Mouse (Mus musculus) adrenal gland, adult (tissue): ENCODE results near the gene Kif3a.

Experiments
- DNase-seq, 2 experiments: peaks; one replicate each; pipeline ENCODE4 v3.0.0; 2022 to 2023; ENCODE audit warnings: low spot score in 1 of 2; ENCODE audit not compliant: inconsistent age in 2 of 2

Kif3a gene

DNA sequence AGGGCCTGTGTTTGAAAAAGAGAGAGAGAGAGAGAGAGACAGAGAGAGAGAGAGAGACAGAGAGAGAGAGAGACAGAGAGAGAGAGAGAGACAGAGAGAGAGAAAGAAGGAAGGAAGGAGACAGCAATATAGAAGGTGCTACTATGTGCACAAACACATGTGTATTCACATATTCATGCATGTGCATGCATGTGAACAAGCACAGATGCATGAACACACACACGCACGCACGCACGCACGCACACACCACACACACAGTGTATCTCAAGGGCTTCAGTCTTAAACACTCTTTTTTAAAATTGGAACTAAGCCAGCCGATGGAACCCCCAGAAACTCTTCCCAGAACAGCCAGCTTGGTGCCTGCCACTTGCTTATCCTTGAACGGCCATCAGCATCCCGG, 48.4 kb downstream of the Kif3a start:
- no peak for DNase-seq

DNA sequence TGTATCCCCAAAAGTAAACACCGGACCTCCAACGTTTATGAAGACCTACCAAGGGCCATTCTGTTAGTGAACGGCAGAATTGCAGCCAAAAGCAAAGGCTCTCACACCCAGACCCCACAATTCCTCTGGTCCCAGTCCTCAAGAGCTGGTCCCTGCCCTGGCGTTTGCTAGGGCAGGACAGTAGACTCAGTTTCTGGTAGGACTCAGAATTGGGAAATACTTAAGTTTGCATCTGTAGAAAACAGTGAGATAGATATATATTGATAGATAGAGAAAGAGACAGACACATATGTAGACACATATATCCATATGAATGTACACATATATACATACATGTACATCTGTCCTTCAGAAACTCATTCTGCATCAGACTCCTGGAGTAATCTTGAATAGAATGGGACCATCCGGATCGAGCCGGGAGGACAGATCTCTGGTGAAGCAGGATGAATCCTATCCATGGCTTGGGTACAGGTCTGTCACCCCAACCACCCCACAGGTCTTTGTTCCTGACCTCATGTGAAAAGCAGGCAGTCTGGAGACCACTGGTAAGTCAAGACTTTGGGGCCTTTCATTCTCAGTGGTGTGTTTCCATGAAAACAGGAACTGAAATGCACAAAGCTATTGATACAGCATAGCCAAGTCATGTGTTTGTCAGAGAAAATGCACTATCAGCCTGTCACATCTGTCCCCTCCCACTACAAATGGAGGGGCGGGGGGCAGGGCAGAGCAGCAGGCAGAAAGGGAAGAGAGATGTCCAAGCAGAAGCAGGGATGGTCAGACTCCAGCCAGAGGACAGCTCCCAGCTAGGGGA, 49.8 kb downstream of the Kif3a start:
- DNase-seq = no peak

DNA sequence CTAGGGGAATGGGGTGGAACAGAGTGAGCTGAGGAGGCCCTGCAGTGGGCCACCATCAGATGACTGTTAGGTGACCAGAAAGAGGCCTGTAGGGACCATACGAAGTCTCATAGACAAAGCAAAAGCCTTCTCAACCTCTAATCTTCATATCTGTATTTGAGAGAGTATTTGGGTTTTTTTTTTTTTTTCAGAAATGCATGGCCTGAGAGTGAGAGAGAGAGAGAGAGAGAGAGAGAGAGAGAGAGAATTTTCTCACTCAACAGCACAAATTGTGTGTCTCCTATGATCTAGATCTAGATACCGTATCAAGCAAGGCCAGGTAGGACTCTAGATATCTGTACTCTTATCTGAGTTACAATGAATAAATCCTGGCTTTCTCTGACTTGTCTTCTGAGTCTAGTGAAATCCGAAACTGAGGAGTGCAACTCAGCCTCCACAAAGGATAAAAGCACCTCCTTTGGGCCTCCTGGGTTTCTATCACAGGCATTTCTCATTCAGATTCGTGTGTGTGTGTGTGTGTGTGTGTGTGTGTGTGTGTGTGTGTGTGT, 50.5 kb downstream of the Kif3a start:
- DNase-seq = no peak

DNA sequence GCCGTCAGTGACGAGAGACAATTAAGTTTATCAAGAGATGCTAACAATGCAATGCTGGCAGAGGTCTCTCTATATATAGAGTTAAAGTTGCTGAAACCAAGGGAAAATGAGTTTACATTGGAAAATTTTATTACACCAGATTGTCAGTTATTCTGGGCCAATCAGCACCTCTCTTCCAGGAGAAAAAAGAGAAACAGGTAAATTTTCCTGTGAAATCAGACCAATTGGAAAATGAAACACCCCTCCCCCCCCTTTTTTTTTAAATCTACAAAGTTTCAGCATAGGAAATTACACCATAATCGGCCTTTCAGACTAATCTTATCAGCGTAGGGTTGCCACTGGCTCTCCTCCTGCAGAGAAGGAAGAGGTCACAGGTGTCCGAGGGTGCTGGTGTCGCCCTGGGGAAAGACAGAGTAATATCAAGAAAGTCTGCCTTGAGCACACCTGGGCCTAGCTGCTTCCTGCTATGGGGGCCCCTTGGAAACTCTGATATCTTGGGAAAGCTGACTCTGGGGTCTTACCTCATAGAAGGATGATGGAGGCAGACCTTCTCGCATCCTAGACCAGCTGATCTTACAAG, 51.5 kb downstream of the Kif3a start, which contains the start of gene Il4:
Gene Il4 (minus strand): TSS at position 51 of the 580 bp plus-strand sequence.
- DNase-seq = no peak

DNA sequence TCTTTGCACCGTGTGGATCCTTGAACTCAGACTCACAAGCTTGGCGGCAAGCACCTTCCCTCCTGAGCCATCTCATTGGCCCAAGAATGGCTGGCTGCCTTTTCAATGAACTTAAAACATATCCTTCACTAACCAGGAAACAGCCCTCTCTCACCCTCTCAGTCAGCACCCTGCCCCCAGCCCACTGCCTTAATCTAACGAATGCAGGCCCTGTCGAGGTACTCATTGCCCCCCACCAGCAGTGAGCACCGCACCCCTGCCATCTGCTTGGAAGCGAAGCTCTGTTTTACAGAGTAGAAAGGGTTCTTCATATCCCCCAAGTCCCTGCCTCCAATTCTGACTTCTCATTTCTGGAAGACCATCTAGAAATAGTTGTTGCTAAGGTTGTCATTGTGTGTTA, 52.2 kb downstream of the Kif3a start:
- DNase-seq = no peak

DNA sequence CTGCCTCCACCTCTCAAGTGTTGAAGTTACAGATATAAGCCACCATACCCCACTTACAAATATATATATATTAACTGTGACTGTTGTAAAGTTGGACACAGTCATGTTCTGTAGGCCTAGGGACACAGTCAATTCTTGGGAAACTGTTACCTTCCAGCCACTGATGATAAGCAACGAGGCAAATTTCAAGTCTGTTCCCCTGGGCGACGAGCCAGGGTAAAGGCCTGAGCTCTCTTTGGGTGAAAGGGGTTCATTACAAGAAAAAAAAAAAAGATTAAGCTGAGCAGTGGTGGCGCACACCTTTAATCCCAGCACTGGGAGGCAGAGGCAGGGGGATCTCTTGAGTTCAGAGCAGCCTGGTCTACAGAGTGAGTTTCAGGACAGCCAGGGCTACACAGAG, 52.9 kb downstream of the Kif3a start:
- no peak for DNase-seq

DNA sequence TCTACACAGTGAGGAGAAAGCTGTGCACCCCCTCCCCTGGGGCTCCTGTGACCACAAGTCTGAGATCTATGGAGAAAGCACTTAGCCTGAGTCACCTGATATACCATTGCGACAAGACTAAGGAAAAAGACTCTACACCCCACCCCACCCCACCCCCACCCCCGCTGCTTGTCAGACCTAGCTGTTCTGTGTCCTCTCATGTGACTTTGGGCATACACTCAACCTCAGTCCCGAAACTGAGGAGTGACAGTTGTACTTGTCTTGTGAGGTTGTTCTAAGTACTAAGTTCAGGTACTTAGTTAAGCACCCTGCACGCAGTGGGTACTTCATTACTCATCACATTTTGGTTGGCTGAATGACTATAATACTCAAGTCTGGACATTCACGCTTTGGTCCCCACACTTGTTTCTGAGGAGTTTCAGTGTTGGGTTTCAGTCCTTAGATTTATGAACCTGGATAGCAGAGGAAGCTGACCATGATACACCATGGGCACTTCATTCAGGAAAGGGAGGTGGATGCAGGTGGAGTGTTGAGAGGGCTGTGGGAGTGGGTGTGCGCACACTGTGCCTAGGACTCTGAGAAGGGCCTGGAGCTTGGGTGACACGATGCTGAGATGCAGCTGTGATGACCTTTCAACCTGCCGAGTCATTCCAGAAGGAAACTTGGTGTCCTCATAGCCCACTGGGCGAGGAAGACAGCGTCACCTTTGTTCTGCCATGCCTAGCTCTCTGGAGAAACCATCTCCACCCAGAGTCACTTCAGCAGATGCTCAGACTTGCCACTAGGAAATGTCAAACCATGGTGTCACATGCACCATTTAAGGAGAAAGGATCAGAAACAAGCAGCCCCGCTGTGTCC, 54.6 kb downstream of the Kif3a start:
- DNase-seq = no peak

DNA sequence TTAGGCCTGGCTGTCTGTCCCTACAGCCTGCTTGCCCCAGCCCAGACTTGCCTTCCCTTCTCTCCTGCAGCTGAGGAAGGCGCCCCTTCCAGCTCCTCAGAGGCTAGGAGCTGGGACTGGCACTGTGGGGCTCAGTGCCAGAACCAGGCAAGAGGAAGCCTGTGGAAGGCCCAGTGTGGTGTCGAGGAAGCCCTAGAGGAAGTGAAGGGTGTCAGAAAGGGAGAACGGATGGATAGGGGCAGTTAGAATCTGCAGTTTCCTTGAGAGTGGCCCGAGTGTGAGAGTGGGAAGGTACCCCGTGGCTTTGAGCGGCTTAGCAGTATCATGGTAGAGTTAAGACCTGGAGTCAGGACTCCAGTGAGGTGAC, 55.2 kb downstream of the Kif3a start:
- DNase-seq = no peak

DNA sequence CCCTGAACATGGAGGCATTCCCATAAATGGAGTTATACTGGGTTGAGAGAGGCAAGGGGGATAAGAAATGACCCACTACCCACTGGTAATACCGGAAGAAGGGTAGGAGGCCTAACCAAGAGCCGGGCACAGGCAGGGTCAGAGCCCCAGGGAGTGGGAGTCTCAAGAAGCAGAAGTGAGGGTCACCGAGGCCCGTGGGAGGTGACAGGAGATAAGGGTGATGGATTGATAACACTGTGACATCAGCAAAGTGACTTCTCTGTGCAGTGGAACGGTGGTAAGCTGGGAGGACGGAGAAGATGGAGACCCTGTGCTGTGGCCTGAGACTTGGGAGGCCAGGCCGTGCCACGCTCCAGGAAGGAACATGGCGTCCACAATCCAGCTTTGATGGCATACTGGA, 56.4 kb downstream of the Kif3a start:
- DNase-seq = no peak

DNA sequence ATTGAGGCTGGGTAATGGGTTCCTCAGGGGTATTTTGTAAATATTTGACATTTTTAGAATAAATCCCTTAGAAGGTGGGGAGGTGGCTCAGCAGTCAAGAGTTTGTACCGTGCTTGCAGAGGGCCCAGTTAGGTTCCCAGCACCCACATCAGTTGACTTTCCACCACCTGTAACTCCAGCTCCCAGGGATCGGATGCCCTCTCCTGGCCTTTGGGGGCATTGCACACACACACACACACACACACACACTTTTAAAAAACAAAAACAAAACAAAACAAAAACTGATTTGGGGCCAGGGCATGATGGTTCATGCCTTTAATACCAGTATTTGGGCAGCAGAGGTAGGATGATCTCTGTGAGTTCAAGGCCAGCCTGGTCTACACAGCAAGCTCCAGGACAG, 56.9 kb downstream of the Kif3a start:
- no peak for DNase-seq

DNA sequence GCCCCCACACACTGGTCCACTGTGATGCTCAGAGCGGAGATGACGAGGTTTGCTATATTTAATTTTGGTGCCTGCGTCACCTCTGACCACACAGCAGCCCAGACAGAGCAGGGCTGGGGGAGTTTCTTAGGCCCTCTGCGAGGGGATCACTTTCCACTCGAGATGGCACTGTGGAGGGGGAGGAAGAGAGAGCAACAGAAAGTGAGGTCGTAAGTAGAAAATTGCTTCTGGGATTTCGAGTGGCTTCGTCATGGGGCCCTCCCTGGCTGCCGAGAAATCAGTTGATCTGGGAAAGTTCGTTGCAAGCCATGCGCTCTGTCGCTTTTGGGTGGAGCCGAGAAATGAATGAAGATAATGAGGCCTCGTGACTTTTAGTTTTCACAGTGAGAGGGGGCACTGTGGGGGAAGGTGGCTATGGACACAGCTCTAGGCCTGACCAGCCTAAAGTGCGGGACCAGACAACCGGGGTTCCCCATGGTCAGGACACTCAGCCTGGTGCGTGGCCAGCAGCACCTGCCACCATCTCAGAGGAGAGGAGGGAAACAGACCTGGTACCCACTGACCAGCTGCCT, 59.7 kb downstream of the Kif3a start:
- no peak for DNase-seq

DNA sequence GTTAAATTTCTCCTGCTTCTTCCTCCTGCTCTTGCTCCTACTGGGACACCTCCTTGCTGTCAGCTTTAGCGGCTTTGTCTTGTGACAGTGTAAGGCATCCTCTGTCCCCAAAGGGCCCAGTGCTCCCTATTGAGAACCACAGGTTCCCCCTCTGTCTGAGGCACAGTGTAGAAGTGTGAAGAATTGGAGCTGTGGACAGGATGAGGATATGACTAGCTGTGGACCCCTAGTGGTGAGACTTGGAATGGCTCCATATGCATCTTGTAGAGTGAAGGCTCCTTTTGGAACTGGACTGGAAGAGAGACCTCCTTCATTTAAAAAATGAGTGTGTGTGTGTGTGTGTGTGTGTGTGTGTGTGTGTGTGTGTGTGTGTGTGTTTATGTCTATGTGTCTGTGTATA, 60.7 kb downstream of the Kif3a start:
- peak; percentile 52 to 90 for DNase-seq

DNA sequence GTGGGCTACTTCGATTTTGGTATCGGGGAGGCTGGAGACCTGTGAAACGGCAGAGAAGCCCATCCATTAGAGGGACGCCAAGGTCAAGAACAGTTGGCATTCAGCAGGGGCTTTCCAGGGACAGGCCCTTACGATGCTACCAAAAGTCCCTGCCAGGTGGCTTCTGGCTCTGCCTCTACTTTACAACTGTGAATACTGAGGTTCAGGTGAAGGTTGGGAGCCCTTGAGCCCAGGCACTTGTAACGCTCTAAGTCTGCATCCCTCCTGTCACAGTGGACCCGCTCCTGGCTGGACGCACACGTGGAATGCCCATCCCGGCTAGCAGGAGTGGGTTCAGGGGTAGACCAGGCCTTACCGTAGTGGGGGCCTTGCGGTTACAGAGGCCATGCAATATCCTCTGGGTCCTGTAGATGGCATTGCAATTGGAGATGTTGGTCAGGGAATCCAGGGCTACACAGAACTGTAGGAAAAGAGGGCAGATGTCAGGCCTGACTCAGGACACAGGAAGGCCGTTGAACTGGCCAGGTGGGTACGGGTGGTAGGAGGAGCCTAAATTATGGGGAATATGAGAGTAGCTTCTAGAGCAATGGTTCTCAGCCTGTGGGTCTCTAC, 65.0 kb downstream of the Kif3a start:
- no peak for DNase-seq

DNA sequence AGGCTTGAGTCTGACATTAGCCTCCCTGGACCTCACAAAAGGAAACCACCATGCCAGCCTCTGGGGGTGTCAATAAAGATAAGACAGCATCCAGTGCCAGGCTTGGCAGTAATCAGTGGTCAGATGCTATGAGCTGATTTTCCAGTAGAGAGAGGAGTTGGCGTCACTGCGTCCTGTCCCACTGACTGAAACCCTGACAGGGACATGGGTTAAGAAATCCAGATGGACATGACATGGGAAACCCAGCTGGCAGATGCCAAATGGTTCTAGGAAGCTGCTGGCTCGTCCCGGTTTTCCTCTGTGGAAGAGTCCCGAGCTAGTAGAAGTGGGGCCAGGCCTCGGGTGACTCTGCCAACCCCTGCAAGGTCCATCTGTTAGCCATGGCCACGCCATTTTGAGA, 66.5 kb downstream of the Kif3a start:
- DNase-seq = no peak

DNA sequence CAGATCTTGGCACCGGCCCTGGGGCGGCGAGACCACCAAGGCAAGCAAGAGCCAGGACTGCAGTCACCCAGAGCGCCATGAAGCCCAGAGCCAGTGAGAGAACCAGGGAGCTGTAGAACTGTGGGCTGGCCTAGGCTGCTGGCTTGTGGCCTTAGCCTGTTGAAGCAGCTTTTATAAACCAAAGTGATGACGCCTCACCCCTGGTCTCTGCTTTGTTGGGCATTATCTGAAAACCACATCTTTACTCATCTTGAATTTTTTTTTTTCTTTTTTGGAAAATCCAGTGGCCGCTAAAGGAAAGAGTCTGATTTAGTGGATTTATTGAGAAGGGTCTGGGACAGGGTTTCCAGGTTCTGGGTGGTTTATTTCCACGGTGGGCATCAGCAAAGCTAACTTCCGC, 67.4 kb downstream of the Kif3a start, which contains the start of gene Il13:
Gene Il13 (minus strand): TSS at position 147 of the 400 bp plus-strand sequence.
- DNase-seq = no peak

DNA sequence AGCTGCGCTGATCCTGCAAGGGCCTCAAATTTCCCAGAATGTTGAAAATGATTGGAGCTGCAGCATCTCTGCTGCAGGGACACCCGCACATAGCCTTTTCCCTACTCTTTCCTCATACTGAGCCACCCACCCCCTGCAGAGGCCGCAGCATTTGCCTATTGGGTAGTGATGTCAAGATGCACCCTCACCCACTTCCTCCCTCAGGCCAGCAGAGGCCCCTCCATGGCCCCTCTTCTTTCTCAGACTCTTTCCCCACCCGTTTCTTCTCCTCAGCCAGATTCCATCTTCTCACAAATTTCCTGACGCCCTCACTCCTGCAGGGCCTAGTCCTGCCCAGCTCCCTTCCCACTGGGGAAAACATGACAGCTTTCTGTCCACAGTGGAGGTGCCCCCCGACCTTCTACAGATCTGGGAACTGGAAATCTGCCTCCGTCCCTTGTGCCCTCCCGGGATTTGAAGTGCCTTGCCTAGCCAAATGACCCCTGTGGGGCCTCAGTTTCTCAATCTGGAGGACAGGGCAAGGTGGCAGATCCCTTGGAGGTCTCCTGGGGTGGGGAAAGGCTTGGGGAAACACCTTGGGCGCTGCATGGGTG, 68.5 kb downstream of the Kif3a start:
- no peak for DNase-seq

DNA sequence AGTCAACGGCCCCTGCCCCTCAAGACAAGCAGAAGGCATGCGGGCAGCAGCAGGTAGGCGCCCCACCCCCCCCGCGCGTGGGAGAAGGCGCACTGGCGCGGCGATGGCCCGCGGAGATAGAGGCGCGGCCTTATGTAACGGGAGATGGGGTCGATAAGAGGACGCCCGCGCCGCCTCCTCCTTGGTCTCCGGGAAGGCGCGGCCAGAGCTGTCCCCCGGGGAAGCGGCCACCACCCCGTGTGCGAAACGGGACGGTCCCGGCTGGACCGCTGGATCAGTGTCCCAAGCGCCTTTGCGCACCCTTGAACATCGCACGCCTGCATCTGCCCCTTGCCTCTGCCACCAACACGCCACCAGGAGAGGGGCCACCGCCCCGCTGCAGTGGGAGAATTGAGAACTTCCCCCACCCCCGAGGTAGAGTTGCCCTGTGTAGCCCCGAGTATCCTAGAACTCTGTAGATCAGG, 69.0 kb downstream of the Kif3a start:
- DNase-seq = peak; percentile 14 to 50

DNA sequence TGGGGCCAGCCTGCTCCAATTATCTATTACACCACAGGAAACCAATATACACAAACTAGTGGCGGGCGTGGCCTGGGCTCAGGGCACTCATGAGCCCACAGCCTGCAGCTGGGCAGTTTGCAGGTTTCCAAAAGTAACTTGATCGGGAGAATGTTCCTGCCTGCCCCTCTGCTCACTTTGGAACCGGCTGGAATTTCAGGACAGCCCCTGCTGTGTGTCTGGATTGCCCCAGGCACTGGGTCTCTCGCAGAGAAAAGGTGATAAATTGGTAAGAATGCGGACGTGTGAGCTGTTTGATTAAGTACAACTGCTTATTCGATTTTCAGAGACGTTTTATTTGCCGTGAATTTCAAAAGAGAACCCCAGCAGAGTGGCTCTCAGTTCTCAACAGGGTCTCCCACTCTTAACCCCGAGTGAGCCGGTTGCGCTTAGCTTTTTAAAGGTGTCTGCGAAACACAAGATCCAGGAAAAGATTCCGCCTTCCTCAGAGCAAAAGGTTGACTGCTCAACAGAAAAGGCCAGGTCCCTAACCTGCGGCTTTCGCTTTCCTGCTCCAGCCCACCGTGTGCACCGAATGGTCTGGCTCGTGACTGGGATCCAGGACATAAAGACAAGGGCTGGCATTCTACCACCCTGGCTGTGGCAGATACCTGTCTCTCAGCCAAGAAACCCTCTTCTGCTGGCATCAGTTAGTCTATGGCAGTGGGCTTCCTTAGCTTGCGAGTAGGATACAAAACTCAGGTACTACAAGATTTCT, 70.0 kb downstream of the Kif3a start:
- DNase-seq = no peak

DNA sequence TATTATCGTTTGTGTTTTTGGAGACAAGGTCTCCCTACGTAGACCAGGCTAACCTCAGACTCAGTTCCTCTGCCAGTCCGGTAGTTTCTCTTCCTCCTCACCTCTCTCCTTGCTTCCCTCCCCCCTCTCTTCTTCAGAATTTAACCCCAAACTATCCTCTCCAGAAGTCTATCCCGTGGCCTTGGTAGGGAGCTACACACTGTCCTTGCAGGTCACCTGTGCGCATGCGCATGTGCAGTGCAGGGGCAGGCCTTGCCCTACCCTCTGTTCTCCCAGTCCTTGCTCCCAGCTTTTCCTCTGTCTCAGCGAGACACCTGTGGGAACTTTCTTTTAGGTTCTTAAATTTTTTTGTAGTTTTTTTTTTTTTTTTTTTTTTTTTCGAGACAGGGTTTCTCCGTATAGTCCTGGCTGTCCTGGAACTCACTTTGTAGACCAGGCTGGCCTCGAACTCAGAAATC, 70.7 kb downstream of the Kif3a start:
- DNase-seq = no peak
